Mouse (Mus musculus): ENCODE results near the gene Il17d. TPM values are rescaled to one million over a fixed set of nuclear protein-coding genes. Genes with fewer than 3 reads are reported as not detected.

Gene Il17d
- polyA plus RNA-seq, 1 experiment from 2014 or later, result 5.5 TPM

DNA sequence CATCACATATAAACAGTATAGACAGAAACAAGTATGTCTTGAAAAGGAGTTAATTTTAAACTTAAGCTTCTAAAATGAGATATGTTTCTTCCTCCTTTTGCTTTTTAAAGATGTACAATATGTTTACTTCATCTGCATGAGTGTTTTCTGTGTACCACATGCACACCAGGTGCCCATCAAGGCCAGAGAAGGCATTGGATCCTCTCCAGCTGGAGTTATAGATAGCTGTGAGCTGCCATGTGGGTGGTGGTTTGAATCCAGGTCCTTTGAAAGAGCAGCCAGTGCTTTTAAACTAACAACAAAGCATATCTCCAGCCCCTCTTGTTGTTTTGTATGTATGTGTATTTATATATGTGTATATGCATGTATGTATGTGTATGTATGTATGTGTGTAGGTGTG, 28.4 kb downstream of the Il17d start:
- H3K9ac ChIP-seq (ENCODE audit: low read depth, low read length), result no peak overlapping the region
- DNase-seq (ENCODE audit: low spot score) (no peak), ATAC-seq (ENCODE audit: low read depth) (no peak)
- H3K4me3 ChIP-seq (ENCODE audit: low read depth, low read length), result no peak overlapping the region
- H3K27me3 ChIP-seq (replicated peaks; ENCODE audit: control insufficient read depth, insufficient read depth, low read length), result no peaks in the 10 kb centered on the region
- no peak overlapping the region for H3K4me2 ChIP-seq (ENCODE audit: low read depth, low read length)
- no peak overlapping the region for H3K27ac ChIP-seq (replicated peaks; ENCODE audit: low read depth, low read length)
- H3K9me3 ChIP-seq (ENCODE audit: control insufficient read depth, low read length), result no peaks in the 10 kb centered on the region
- H3K36me3 ChIP-seq (ENCODE audit: control insufficient read depth, insufficient read depth, low read length), result peaks cover 23% of the 10 kb centered on the region
- H3K4me1 ChIP-seq (ENCODE audit: control insufficient read depth, insufficient read depth, low read length), result no peaks in the 10 kb centered on the region

- H3K4me2 ChIP-seq (ENCODE audit: low read depth, low read length), result no peak overlapping the region
- H3K4me3 ChIP-seq (ENCODE audit: low read depth, low read length), result no peak overlapping the region
- H3K27me3 ChIP-seq (replicated peaks; ENCODE audit: control insufficient read depth, insufficient read depth, low read length), result no peaks in the 10 kb centered on the region
- 94% methylated on average over 5 of the region's 5 CpGs for WGBS
- no peak for DNase-seq (ENCODE audit: low spot score)
- ATAC-seq (ENCODE audit: low read depth), result no peak
- no peaks in the 10 kb centered on the region for H3K4me1 ChIP-seq (ENCODE audit: control insufficient read depth, insufficient read depth, low read length)
- no peaks in the 10 kb centered on the region for H3K9me3 ChIP-seq (ENCODE audit: control insufficient read depth, low read length)
- peaks cover 17% of the 10 kb centered on the region for H3K36me3 ChIP-seq (ENCODE audit: control insufficient read depth, insufficient read depth, low read length)
- H3K27ac ChIP-seq (replicated peaks; ENCODE audit: low read depth, low read length), result no peak overlapping the region
- no peak overlapping the region for H3K9ac ChIP-seq (ENCODE audit: low read depth, low read length)
These were observed 29.9 kb downstream of the Il17d start for GRCm38 (mm10) chr14:57554434-57554833.

DNA sequence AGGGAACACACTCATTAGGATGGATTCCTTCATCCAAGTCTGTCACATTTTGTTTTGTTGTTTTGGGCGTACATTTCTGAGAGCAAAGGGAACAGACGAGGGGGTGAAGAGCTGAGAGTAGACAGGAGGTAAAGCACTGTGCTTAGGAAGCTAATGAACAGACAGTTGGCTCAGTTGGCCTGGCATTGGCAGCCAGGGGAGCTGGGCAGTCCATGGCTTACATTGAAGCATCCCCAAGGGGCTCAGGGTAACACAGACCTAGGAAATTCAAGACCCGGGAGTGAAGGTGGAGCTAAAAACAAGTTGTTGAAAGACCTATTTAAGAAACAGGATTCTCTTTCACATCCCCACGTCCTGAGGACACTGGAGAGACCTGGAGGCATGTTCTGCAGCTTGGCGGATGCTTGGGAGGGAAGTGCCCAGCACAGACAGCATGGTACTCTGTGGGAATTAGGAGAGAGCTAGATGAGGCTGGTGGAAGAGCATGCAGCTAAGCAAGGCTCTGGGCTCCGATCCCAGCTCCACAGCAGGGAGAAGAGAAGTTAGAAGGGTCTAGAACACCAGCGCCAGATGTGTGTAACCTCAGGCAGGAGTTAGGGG, 31.0 kb downstream of the Il17d start:
- no peaks in the 10 kb centered on the region for H3K9me3 ChIP-seq (ENCODE audit: control insufficient read depth, low read length)
- no peak overlapping the region for H3K27ac ChIP-seq (replicated peaks; ENCODE audit: low read depth, low read length)
- no peak overlapping the region for H3K4me2 ChIP-seq (ENCODE audit: low read depth, low read length)
- peaks cover 11% of the 10 kb centered on the region for H3K36me3 ChIP-seq (ENCODE audit: control insufficient read depth, insufficient read depth, low read length)
- DNase-seq (ENCODE audit: low spot score) (no peak), ATAC-seq (ENCODE audit: low read depth) (no peak)
- no peaks in the 10 kb centered on the region for H3K4me1 ChIP-seq (ENCODE audit: control insufficient read depth, insufficient read depth, low read length)
- 68% methylated on average over 7 of the region's 7 CpGs for WGBS
- H3K4me3 ChIP-seq (ENCODE audit: low read depth, low read length), result no peak overlapping the region
- no peak overlapping the region for H3K9ac ChIP-seq (ENCODE audit: low read depth, low read length)
- H3K27me3 ChIP-seq (replicated peaks; ENCODE audit: control insufficient read depth, insufficient read depth, low read length), result no peaks in the 10 kb centered on the region

DNA sequence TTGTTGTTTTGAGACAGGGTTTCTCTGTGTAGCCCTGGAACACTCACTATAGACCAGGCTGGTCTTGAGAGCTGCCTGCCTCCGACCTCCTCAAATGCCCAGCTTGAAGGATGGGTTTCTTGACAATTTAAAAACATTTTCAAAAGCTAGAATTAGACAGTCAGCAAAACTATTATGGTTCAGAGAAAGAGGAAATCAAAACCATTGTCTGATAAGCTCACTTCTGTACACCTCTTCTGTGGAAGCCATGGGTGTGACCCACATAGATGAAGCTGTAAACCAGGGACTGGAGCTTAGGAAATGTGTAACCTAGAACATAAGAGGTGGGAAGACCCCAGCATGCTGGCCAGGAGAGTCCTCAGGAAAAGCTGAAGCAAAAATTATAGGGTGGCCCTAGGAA, 32.3 kb downstream of the Il17d start:
- Histone ChIP-seq H3K9ac (ENCODE audit: low read depth, low read length) (no peak overlapping the region), H3K27ac (replicated peaks; ENCODE audit: low read depth, low read length) (no peak overlapping the region), H3K4me3 (ENCODE audit: low read depth, low read length) (no peak overlapping the region), H3K4me2 (ENCODE audit: low read depth, low read length) (no peak overlapping the region), H3K9me3 (ENCODE audit: control insufficient read depth, low read length) (no peaks in the 10 kb centered on the region), H3K27me3 (replicated peaks; ENCODE audit: control insufficient read depth, insufficient read depth, low read length) (no peaks in the 10 kb centered on the region), H3K4me1 (ENCODE audit: control insufficient read depth, insufficient read depth, low read length) (no peaks in the 10 kb centered on the region), H3K36me3 (ENCODE audit: control insufficient read depth, insufficient read depth, low read length) (peaks cover 11% of the 10 kb centered on the region)
- DNase-seq (ENCODE audit: low spot score) (no peak), ATAC-seq (ENCODE audit: low read depth) (no peak)
- 95% methylated on average over 1 of the region's 1 CpGs for WGBS

DNA sequence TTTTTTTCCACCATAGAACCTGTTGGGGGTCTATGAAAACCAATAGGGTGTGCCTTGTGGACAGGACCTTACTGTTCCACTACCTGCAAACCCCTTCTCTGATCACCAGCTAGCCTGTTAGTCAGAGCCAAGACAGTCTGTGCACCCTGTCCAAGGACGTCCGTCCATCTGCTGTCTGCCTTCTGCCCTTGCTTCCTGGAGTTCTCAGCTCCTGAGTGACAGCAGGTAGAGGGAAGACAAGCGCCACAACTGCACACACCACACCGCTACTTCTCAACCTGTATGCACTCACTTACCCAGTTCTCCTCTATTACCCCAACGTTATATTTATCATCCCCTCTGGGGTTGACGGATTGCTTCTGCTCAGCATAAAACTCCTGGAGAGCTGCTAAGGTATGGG, 41.0 kb downstream of the Il17d start:
- 83% methylated on average over 6 of the region's 6 CpGs for WGBS
- no peak for DNase-seq (ENCODE audit: low spot score)

GRCm38 (mm10) chr14:57571155-57572133, 46.9 kb downstream of the Il17d start, which contains the start of gene Eef1akmt1:
Eef1akmt1 (minus strand) TSS chr14:57571612.
- ATAC-seq (ENCODE audit: low read depth), result peak; percentile 99
- H3K27me3 ChIP-seq (replicated peaks; ENCODE audit: control insufficient read depth, insufficient read depth, low read length), result no peaks in the 10 kb centered on the region
- peak within 1 kb of the TSS; percentile 58 for H3K4me2 ChIP-seq (ENCODE audit: low read depth, low read length)
- H3K9me3 ChIP-seq (ENCODE audit: control insufficient read depth, low read length), result peaks cover 2% of the 10 kb centered on the region; the same call in 1 of the 2 replicates
- DNase-seq (ENCODE audit: low spot score), result peak; percentile 98
- WGBS, result 9% methylated on average over 34 of the region's 35 CpGs
- H3K4me3 ChIP-seq (ENCODE audit: low read depth, low read length), result peak within 1 kb of the TSS; percentile 68
- peak within 1 kb of the TSS; percentile 47; the same call in 1 of the 2 replicates for H3K27ac ChIP-seq (replicated peaks; ENCODE audit: low read depth, low read length)
- H3K9ac ChIP-seq (ENCODE audit: low read depth, low read length), result peak within 1 kb of the TSS; percentile 71
- peaks cover 4% of the 10 kb centered on the region for H3K4me1 ChIP-seq (ENCODE audit: control insufficient read depth, insufficient read depth, low read length)
- peaks cover 5% of the 10 kb centered on the region for H3K36me3 ChIP-seq (ENCODE audit: control insufficient read depth, insufficient read depth, low read length)

More for the DNA sequence above, 41.0 kb downstream of the Il17d start:
- H3K9me3 ChIP-seq (ENCODE audit: control insufficient read depth, low read length), result no peaks in the 10 kb centered on the region
- no peak for ATAC-seq (ENCODE audit: low read depth)
- H3K36me3 ChIP-seq (ENCODE audit: control insufficient read depth, insufficient read depth, low read length), result 0 out of 2 replicates have a peak, but pooled peaks cover 9% of the 10 kb centered on the region
- peaks cover 1% of the 10 kb centered on the region for H3K4me1 ChIP-seq (ENCODE audit: control insufficient read depth, insufficient read depth, low read length)
- no peak overlapping the region for H3K4me3 ChIP-seq (ENCODE audit: low read depth, low read length)
- no peak overlapping the region for H3K9ac ChIP-seq (ENCODE audit: low read depth, low read length)
- H3K4me2 ChIP-seq (ENCODE audit: low read depth, low read length), result no peak overlapping the region
- no peak overlapping the region for H3K27ac ChIP-seq (replicated peaks; ENCODE audit: low read depth, low read length)
- no peaks in the 10 kb centered on the region for H3K27me3 ChIP-seq (replicated peaks; ENCODE audit: control insufficient read depth, insufficient read depth, low read length)

GRCm38 (mm10) chr14:57574792-57575587, 50.4 kb downstream of the Il17d start:
- H3K9me3 ChIP-seq (ENCODE audit: control insufficient read depth, low read length), result peaks cover 2% of the 10 kb centered on the region; the same call in 1 of the 2 replicates
- H3K4me3 ChIP-seq (ENCODE audit: low read depth, low read length), result no peak overlapping the region
- peaks cover 20% of the 10 kb centered on the region for H3K36me3 ChIP-seq (ENCODE audit: control insufficient read depth, insufficient read depth, low read length)
- no peak for ATAC-seq (ENCODE audit: low read depth)
- H3K4me2 ChIP-seq (ENCODE audit: low read depth, low read length), result no peak overlapping the region
- no peaks in the 10 kb centered on the region for H3K27me3 ChIP-seq (replicated peaks; ENCODE audit: control insufficient read depth, insufficient read depth, low read length)
- 81% methylated on average over 6 of the region's 6 CpGs for WGBS
- no peak overlapping the region for H3K27ac ChIP-seq (replicated peaks; ENCODE audit: low read depth, low read length)
- no peak overlapping the region for H3K9ac ChIP-seq (ENCODE audit: low read depth, low read length)
- peaks cover 4% of the 10 kb centered on the region for H3K4me1 ChIP-seq (ENCODE audit: control insufficient read depth, insufficient read depth, low read length)
- DNase-seq (ENCODE audit: low spot score), result peak; percentile 5

DNA sequence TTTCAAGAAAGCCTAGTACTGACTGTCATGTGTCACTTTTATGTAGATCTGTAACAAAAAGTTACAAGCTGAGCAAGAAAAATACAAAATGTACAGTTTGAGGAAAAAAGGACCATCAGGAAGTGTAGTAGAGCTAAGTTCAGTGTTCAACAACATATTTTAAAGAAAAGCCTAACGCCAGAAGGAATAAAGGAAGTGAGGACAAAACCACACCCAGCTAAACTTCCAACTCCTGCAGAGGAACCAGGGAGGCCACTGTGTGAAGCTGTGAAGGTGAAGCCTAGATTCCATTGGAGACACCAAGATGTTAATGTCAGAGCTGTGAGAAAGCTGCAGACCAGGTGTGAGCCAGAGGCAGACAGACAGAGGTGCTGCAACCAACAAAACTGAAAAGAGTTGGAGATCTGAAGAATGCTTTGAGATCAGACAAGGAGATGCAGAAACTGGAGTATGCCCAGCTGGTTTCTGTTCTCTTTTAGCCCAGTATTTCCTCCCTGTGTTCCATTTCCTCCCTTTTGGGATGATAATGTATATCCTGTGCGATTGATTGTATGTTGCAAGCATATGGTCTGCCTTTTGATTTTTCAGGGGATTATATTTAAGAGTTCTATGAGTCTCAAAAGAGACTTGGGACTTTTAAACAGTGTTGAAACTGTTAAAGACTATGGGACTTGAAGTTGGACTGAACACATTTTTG, 51.9 kb downstream of the Il17d start:
- H3K27me3 ChIP-seq (replicated peaks; ENCODE audit: control insufficient read depth, insufficient read depth, low read length), result no peaks in the 10 kb centered on the region
- ATAC-seq (ENCODE audit: low read depth), result no peak
- peaks cover 25% of the 10 kb centered on the region for H3K36me3 ChIP-seq (ENCODE audit: control insufficient read depth, insufficient read depth, low read length)
- no peak overlapping the region for H3K27ac ChIP-seq (replicated peaks; ENCODE audit: low read depth, low read length)
- peaks cover 2% of the 10 kb centered on the region; the same call in 1 of the 2 replicates for H3K9me3 ChIP-seq (ENCODE audit: control insufficient read depth, low read length)
- H3K9ac ChIP-seq (ENCODE audit: low read depth, low read length), result no peak overlapping the region
- WGBS, result 95% methylated on average over 2 of the region's 2 CpGs
- H3K4me1 ChIP-seq (ENCODE audit: control insufficient read depth, insufficient read depth, low read length), result no peaks in the 10 kb centered on the region
- no peak overlapping the region for H3K4me3 ChIP-seq (ENCODE audit: low read depth, low read length)
- no peak for DNase-seq (ENCODE audit: low spot score)
- no peak overlapping the region for H3K4me2 ChIP-seq (ENCODE audit: low read depth, low read length)

Data from embryonic facial prominence, embryonic 14.5 days (tissue).